Mouse (Mus musculus): Measurements from ENCODE around the gene Tinagl1. TPM values are rescaled to one million over a fixed set of nuclear protein-coding genes. Genes with fewer than 3 reads are reported as not detected.

Gene Tinagl1
- polyA plus RNA-seq, 1 experiment from 2014 or later, result 5.1 TPM

GRCm38 (mm10) chr4:130173060-130173822 lies 1.7 kb downstream of the Tinagl1 start:
- ATAC-seq (ENCODE audit: low FRiP score), result no peak
- Histone ChIP-seq H3K9me3 (ENCODE audit: control insufficient read depth, low read length) (no peaks in the 10 kb centered on the region), H3K36me3 (ENCODE audit: control insufficient read depth, insufficient read depth, low read length) (no peaks in the 10 kb centered on the region), H3K9ac (ENCODE audit: low read length) (no peak overlapping the region), H3K27me3 (ENCODE audit: control insufficient read depth, insufficient read depth, low read length) (peaks cover 18% of the 10 kb centered on the region), H3K27ac (ENCODE audit: low read depth, low read length) (no peak overlapping the region), H3K4me1 (ENCODE audit: control insufficient read depth, insufficient read depth, low read length) (peaks cover 14% of the 10 kb centered on the region), H3K4me3 (ENCODE audit: low read depth, low read length) (no peak overlapping the region), H3K4me2 (no peak overlapping the region)
- 73% methylated on average over 11 of the region's 11 CpGs for WGBS
- DNase-seq (ENCODE audit: low spot score, missing footprints), result no peak

GRCm38 (mm10) chr4:130171951-130172765 lies 2.8 kb downstream of the Tinagl1 start:
- 71% methylated on average over 11 of the region's 11 CpGs for WGBS
- Histone ChIP-seq H3K27ac (ENCODE audit: low read depth, low read length) (no peak overlapping the region), H3K4me1 (ENCODE audit: control insufficient read depth, insufficient read depth, low read length) (peaks cover 14% of the 10 kb centered on the region), H3K9ac (ENCODE audit: low read length) (no peak overlapping the region), H3K36me3 (ENCODE audit: control insufficient read depth, insufficient read depth, low read length) (no peaks in the 10 kb centered on the region), H3K27me3 (ENCODE audit: control insufficient read depth, insufficient read depth, low read length) (peaks cover 18% of the 10 kb centered on the region), H3K4me2 (no peak overlapping the region), H3K9me3 (ENCODE audit: control insufficient read depth, low read length) (no peaks in the 10 kb centered on the region), H3K4me3 (ENCODE audit: low read depth, low read length) (no peak overlapping the region)
- ATAC-seq (ENCODE audit: low FRiP score), result no peak
- no peak for DNase-seq (ENCODE audit: low spot score, missing footprints)

GRCm38 (mm10) chr4:130170362-130170761 lies 4.6 kb downstream of the Tinagl1 start:
- Histone ChIP-seq H3K9me3 (ENCODE audit: control insufficient read depth, low read length) (no peaks in the 10 kb centered on the region), H3K4me2 (no peak overlapping the region), H3K27me3 (ENCODE audit: control insufficient read depth, insufficient read depth, low read length) (peaks cover 18% of the 10 kb centered on the region), H3K36me3 (ENCODE audit: control insufficient read depth, insufficient read depth, low read length) (no peaks in the 10 kb centered on the region), H3K4me3 (ENCODE audit: low read depth, low read length) (no peak overlapping the region), H3K27ac (ENCODE audit: low read depth, low read length) (no peak overlapping the region), H3K9ac (ENCODE audit: low read length) (no peak overlapping the region), H3K4me1 (ENCODE audit: control insufficient read depth, insufficient read depth, low read length) (peaks cover 13% of the 10 kb centered on the region)
- no peak for ATAC-seq (ENCODE audit: low FRiP score)
- no peak for DNase-seq (ENCODE audit: low spot score, missing footprints)
- 90% methylated on average over 4 of the region's 4 CpGs for WGBS

GRCm38 (mm10) chr4:130169411-130169971 lies 5.4 kb downstream of the Tinagl1 start:
- WGBS, result 83% methylated on average over 16 of the region's 16 CpGs
- H3K27ac ChIP-seq (ENCODE audit: low read depth, low read length), result no peak overlapping the region
- H3K4me1 ChIP-seq (ENCODE audit: control insufficient read depth, insufficient read depth, low read length), result peaks cover 4% of the 10 kb centered on the region
- no peak overlapping the region for H3K9ac ChIP-seq (ENCODE audit: low read length)
- no peak for DNase-seq (ENCODE audit: low spot score, missing footprints)
- no peak overlapping the region for H3K4me2 ChIP-seq
- H3K4me3 ChIP-seq (ENCODE audit: low read depth, low read length), result no peak overlapping the region
- ATAC-seq (ENCODE audit: low FRiP score), result no peak
- H3K9me3 ChIP-seq (ENCODE audit: control insufficient read depth, low read length), result no peaks in the 10 kb centered on the region
- H3K36me3 ChIP-seq (ENCODE audit: control insufficient read depth, insufficient read depth, low read length), result no peaks in the 10 kb centered on the region
- H3K27me3 ChIP-seq (ENCODE audit: control insufficient read depth, insufficient read depth, low read length), result peaks cover 11% of the 10 kb centered on the region

DNA sequence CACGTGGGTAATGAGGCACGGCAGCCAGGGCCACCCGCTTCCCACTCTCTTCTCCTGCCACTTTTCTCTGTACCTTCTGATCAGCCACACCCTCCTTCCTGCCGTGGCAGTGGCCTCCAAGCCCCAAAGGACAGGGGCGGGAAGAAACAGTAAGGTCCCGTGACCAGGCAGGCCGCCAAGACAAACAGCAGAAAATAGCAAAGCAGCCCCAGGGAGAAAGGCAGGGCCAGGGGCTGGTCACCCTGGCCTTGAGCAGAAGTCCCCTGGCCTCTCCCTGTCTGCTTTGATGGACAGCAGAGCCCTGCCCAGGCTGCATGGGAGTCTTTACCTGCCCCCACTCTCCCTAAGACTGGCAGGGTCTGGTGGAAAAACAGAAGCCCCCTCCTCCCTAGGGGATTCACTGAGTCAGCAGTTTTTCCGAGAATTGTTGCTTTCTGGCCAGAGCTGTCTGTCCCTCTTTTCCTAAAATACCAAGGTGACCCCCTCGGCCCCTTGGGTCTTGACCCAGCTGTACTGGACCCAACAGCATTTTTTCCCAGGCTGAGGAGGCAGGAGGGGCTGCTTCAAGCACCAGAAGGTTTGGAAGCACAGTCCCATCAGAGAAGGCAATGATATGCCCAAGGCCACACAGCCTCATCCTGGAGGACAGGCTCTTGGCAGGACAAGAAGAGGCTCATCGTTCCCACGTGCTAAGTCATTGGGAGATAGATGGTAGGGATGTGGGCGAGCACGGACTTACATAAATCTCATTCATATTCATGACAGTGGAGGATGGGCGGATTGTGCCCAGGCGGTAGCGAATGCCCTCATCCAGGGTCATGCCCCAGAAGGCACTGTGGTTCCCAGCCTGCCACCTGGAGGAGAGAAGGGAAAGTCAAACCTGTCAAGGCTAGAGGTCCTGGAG lies 6.4 kb downstream of the Tinagl1 start:
- H3K36me3 ChIP-seq (ENCODE audit: control insufficient read depth, insufficient read depth, low read length), result no peaks in the 10 kb centered on the region
- ATAC-seq (ENCODE audit: low FRiP score) (no peak), DNase-seq (ENCODE audit: low spot score, missing footprints) (peak; percentile 91)
- no peak overlapping the region for H3K27ac ChIP-seq (ENCODE audit: low read depth, low read length)
- H3K9ac ChIP-seq (ENCODE audit: low read length), result no peak overlapping the region
- H3K4me1 ChIP-seq (ENCODE audit: control insufficient read depth, insufficient read depth, low read length), result peaks cover 2% of the 10 kb centered on the region; the same call in 1 of the 2 replicates
- no peak overlapping the region for H3K4me2 ChIP-seq
- H3K9me3 ChIP-seq (ENCODE audit: control insufficient read depth, low read length), result no peaks in the 10 kb centered on the region
- peaks cover 11% of the 10 kb centered on the region for H3K27me3 ChIP-seq (ENCODE audit: control insufficient read depth, insufficient read depth, low read length)
- WGBS, result 38% methylated on average over 16 of the region's 16 CpGs
- H3K4me3 ChIP-seq (ENCODE audit: low read depth, low read length), result no peak overlapping the region

- Histone ChIP-seq H3K27ac (ENCODE audit: low read depth, low read length) (no peak overlapping the region), H3K27me3 (ENCODE audit: control insufficient read depth, insufficient read depth, low read length) (peaks cover 11% of the 10 kb centered on the region), H3K4me2 (peak overlapping the region; percentile 3; the same call in 1 of the 2 replicates), H3K36me3 (ENCODE audit: control insufficient read depth, insufficient read depth, low read length) (no peaks in the 10 kb centered on the region), H3K4me1 (ENCODE audit: control insufficient read depth, insufficient read depth, low read length) (peaks cover 6% of the 10 kb centered on the region; the same call in 1 of the 2 replicates), H3K9me3 (ENCODE audit: control insufficient read depth, low read length) (no peaks in the 10 kb centered on the region), H3K4me3 (ENCODE audit: low read depth, low read length) (no peak overlapping the region), H3K9ac (ENCODE audit: low read length) (no peak overlapping the region)
- DNase-seq (ENCODE audit: low spot score, missing footprints) (no peak), ATAC-seq (ENCODE audit: low FRiP score) (no peak)
- WGBS, result 45% methylated on average over 9 of the region's 9 CpGs
Observed at GRCm38 (mm10) chr4:130167814-130168213, 7.1 kb downstream of the Tinagl1 start.

- Histone ChIP-seq H3K9ac (ENCODE audit: low read length) (no peak overlapping the region), H3K4me3 (ENCODE audit: low read depth, low read length) (no peak overlapping the region), H3K9me3 (ENCODE audit: control insufficient read depth, low read length) (no peaks in the 10 kb centered on the region), H3K36me3 (ENCODE audit: control insufficient read depth, insufficient read depth, low read length) (no peaks in the 10 kb centered on the region), H3K4me2 (peak overlapping the region; percentile 3; the same call in 1 of the 2 replicates), H3K27ac (ENCODE audit: low read depth, low read length) (no peak overlapping the region), H3K27me3 (ENCODE audit: control insufficient read depth, insufficient read depth, low read length) (peaks cover 11% of the 10 kb centered on the region), H3K4me1 (ENCODE audit: control insufficient read depth, insufficient read depth, low read length) (peaks cover 6% of the 10 kb centered on the region; the same call in 1 of the 2 replicates)
- 55% methylated on average over 22 of the region's 22 CpGs for WGBS
- ATAC-seq (ENCODE audit: low FRiP score) (no peak), DNase-seq (ENCODE audit: low spot score, missing footprints) (no peak)
Observed at GRCm38 (mm10) chr4:130167321-130167720, 7.6 kb downstream of the Tinagl1 start.

GRCm38 (mm10) chr4:130166592-130166991 lies 8.3 kb downstream of the Tinagl1 start:
- no peak for ATAC-seq (ENCODE audit: low FRiP score)
- no peak overlapping the region for H3K4me2 ChIP-seq
- no peak overlapping the region for H3K4me3 ChIP-seq (ENCODE audit: low read depth, low read length)
- DNase-seq (ENCODE audit: low spot score, missing footprints), result no peak
- H3K4me1 ChIP-seq (ENCODE audit: control insufficient read depth, insufficient read depth, low read length), result peaks cover 6% of the 10 kb centered on the region; the same call in 1 of the 2 replicates
- WGBS, result 76% methylated on average over 8 of the region's 8 CpGs
- H3K9ac ChIP-seq (ENCODE audit: low read length), result no peak overlapping the region
- H3K36me3 ChIP-seq (ENCODE audit: control insufficient read depth, insufficient read depth, low read length), result no peaks in the 10 kb centered on the region
- H3K27ac ChIP-seq (ENCODE audit: low read depth, low read length), result no peak overlapping the region
- no peaks in the 10 kb centered on the region for H3K9me3 ChIP-seq (ENCODE audit: control insufficient read depth, low read length)
- H3K27me3 ChIP-seq (ENCODE audit: control insufficient read depth, insufficient read depth, low read length), result peaks cover 12% of the 10 kb centered on the region
